ENCODE assay signal across 14 mouse cellular contexts in the genomic region with DNA sequence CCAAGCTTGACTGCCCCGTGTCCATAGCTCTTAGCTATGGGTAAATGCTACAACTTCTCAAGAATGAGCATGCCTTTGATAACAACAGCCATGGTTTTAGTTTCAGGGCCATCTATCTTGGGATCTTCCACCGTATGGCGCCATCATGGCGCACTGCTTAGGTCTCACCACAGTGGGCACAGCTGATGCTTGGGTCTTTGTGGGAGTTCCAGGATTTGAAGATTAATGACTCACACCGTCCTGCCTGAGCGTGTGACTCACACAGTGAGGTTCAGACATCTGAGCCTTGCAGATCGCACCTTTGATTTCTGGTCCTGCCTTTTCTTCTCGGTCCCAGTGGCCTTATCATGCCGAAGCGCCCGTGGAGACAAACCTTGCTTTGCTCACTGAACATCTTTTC. TPM values are rescaled to one million over a fixed set of nuclear protein-coding genes. Genes with fewer than 3 reads are reported as not detected.
DNase-seq lines count a peak whose midpoint lies in the region; ATAC-seq and TF ChIP-seq lines count a peak whose summit lies in the region.
"Had no signal": no experiment of that assay in that cellular context is flagged by ENCODE, and none has a peak within 500 bp of the region (broad histone marks: within the 10 kb centered on the region; RNA-seq: fewer than 3 reads in every experiment).

No protein-coding gene starts in this region.

- no peak overlapping the region for H3K4me3 ChIP-seq in hindbrain, embryonic 14.5 days (replicated peaks; ENCODE audit: low read length)
- H3K4me3 ChIP-seq in hindbrain, embryonic 11.5 days (ENCODE audit: low read depth, low read length): no peak overlapping the region
- no peak overlapping the region for H3K4me3 ChIP-seq in neural tube, embryonic 13.5 days
- no peak overlapping the region for H3K4me3 ChIP-seq in embryonic fibroblast, embryonic 13.5 days (ENCODE audit: insufficient read depth, low read length)
- H3K4me3 ChIP-seq: embryonic facial prominence, embryonic 13.5 days had no signal

- TF ChIP-seq CTCF in embryonic fibroblast, embryonic 13.5 days (IDR thresholded peaks at IDR 0.05; ENCODE audit: borderline replicate concordance, insufficient read depth, low read length): no peak

- ATAC-seq in hindbrain, embryonic 14.5 days (ENCODE audit: low FRiP score): no peak
- no peak for ATAC-seq in hindbrain, embryonic 11.5 days (ENCODE audit: low FRiP score)
- no peak for ATAC-seq in neural tube, embryonic 13.5 days (ENCODE audit: low read depth)
- ATAC-seq: forebrain, postnatal 0 days had no signal

- peaks cover 31% of the 10 kb centered on the region for H3K4me1 ChIP-seq in hindbrain, embryonic 14.5 days (replicated peaks; ENCODE audit: control insufficient read depth, insufficient read depth, low read length)
- H3K4me1 ChIP-seq in hindbrain, embryonic 11.5 days (replicated peaks; ENCODE audit: control insufficient read depth, insufficient read depth, low read length): peaks cover 4% of the 10 kb centered on the region; the same call in 1 of the 2 replicates
- H3K4me1 ChIP-seq in neural tube, embryonic 13.5 days (replicated peaks): peaks cover 60% of the 10 kb centered on the region
- peaks cover 6% of the 10 kb centered on the region for H3K4me1 ChIP-seq in embryonic fibroblast, embryonic 13.5 days (ENCODE audit: control insufficient read depth, insufficient read depth, low read length)

- H3K27ac ChIP-seq in hindbrain, embryonic 14.5 days: peak overlapping the region; percentile 59
- no peak overlapping the region for H3K27ac ChIP-seq in hindbrain, embryonic 11.5 days (ENCODE audit: low read depth, low read length)
- H3K27ac ChIP-seq in neural tube, embryonic 13.5 days (replicated peaks): 0 out of 2 replicates have a peak overlapping the region, but pooled peaks have one; percentile 65
- H3K27ac ChIP-seq in embryonic fibroblast, embryonic 13.5 days (ENCODE audit: insufficient read depth, low read length): peak overlapping the region; percentile 9; the same call in 1 of the 2 replicates
- H3K27ac ChIP-seq: embryonic facial prominence, embryonic 13.5 days had no signal

- no peak for DNase-seq in hindbrain, embryonic 14.5 days (ENCODE audit: low spot score)
- no peak for DNase-seq in hindbrain, embryonic 11.5 days (ENCODE audit: low spot score)
- no peak for DNase-seq in neural tube, embryonic 10.5 days (ENCODE audit: extremely low spot score, low spot score)
- DNase-seq in thymus, postnatal 36 days: no peak
- DNase-seq in urinary bladder, postnatal 25 days (ENCODE audit: low spot score): no peak
- no peak for DNase-seq in spleen, postnatal 14 days (ENCODE audit: low spot score in 2 of 2)
- DNase-seq: adrenal gland, adult 8-10 months; forebrain, postnatal 0 days; heart, postnatal 14 days; kidney, adult 9 months; left cerebral cortex, postnatal 4 days had no signal

- WGBS in hindbrain, embryonic 14.5 days: 84% methylated on average over 11 of the region's 11 CpGs
- 89% methylated on average over 11 of the region's 11 CpGs for WGBS in hindbrain, embryonic 11.5 days
- 73% methylated on average over 11 of the region's 11 CpGs for WGBS in neural tube, embryonic 13.5 days

- H3K36me3 ChIP-seq in hindbrain, embryonic 14.5 days (replicated peaks; ENCODE audit: control insufficient read depth, insufficient read depth): no peaks in the 10 kb centered on the region
- H3K36me3 ChIP-seq in hindbrain, embryonic 11.5 days (ENCODE audit: control insufficient read depth, insufficient read depth, low read length): 0 out of 2 replicates have a peak, but pooled peaks cover under 1% of the 10 kb centered on the region
- peaks cover 7% of the 10 kb centered on the region for H3K36me3 ChIP-seq in neural tube, embryonic 13.5 days

- H3K4me2 ChIP-seq in hindbrain, embryonic 14.5 days (replicated peaks): no peak overlapping the region
- H3K4me2 ChIP-seq in hindbrain, embryonic 11.5 days (replicated peaks; ENCODE audit: low read depth, low read length): no peak overlapping the region
- no peak overlapping the region for H3K4me2 ChIP-seq in neural tube, embryonic 13.5 days
- H3K4me2 ChIP-seq: embryonic facial prominence, embryonic 13.5 days had no signal

- H3K9ac ChIP-seq in hindbrain, embryonic 14.5 days: no peak overlapping the region
- H3K9ac ChIP-seq in hindbrain, embryonic 11.5 days (ENCODE audit: low read depth, low read length): no peak overlapping the region
- H3K9ac ChIP-seq in neural tube, embryonic 13.5 days: no peak overlapping the region
- H3K9ac ChIP-seq: embryonic facial prominence, embryonic 13.5 days; forebrain, postnatal 0 days had no signal

- no peaks in the 10 kb centered on the region for H3K27me3 ChIP-seq in hindbrain, embryonic 14.5 days (ENCODE audit: control insufficient read depth, insufficient read depth, low read length)
- H3K27me3 ChIP-seq in hindbrain, embryonic 11.5 days (ENCODE audit: control insufficient read depth, insufficient read depth, low read length): no peaks in the 10 kb centered on the region
- no peaks in the 10 kb centered on the region for H3K27me3 ChIP-seq in neural tube, embryonic 13.5 days
- H3K27me3 ChIP-seq: embryonic facial prominence, embryonic 13.5 days had no signal

- no peak for TF ChIP-seq POLR2A in embryonic fibroblast, embryonic 13.5 days (IDR thresholded peaks at IDR 0.05; ENCODE audit: low read depth, low read length)

- H3K9me3 ChIP-seq in hindbrain, embryonic 14.5 days (ENCODE audit: control insufficient read depth, low read length): no peaks in the 10 kb centered on the region
- H3K9me3 ChIP-seq in hindbrain, embryonic 11.5 days (ENCODE audit: control insufficient read depth, low read length): no peaks in the 10 kb centered on the region; the same call in 1 of the 2 replicates
- no peaks in the 10 kb centered on the region for H3K9me3 ChIP-seq in neural tube, embryonic 13.5 days
- H3K9me3 ChIP-seq: embryonic facial prominence, embryonic 13.5 days had no signal

RNA-seq across cellular contexts. Expression of gene Galnt2, which starts 39.7 kb away (rescaled TPM):
- 62.9 and 70.6 TPM in 2 replicates for polyA plus RNA-seq in hindbrain, embryonic 14.5 days (2014; fragmentation: Nextera tagmentation; extraction: Ambion mirVana)
- polyA plus RNA-seq in hindbrain, embryonic 11.5 days (2014; fragmentation: Nextera tagmentation; extraction: Ambion mirVana): 47.0 and 53.5 TPM in 2 replicates
- polyA plus RNA-seq in neural tube, embryonic 13.5 days (2015; fragmentation: Nextera tagmentation; extraction: Ambion mirVana): 61.4 and 64.5 TPM in 2 replicates
- polyA plus RNA-seq in embryonic fibroblast, embryonic 13.5 days (2011; ENCODE audit: insufficient read length, low read depth, missing spikeins): 20.3 and 45.2 TPM in 2 replicates
